Mouse (Mus musculus) gastrocnemius, postnatal 14 days (tissue): Measurements from ENCODE around the gene Zfp777. TPM values are rescaled to one million over a fixed set of nuclear protein-coding genes. Genes with fewer than 3 reads are reported as not detected.
A peak's percentile ranks its signal among the peaks of the same experiment; 100 is the strongest.

Experiments used
- DNase-seq: peaks from one replicate; pipeline ENCODE4 v3.0.0; 2021; ENCODE audit warnings: mixed read lengths
- intact Hi-C: fragments of 180-260 bp; cut with DNase I; formaldehyde crosslinking; loops from one replicate; pipeline ENCODE4 v1.15.1; 2025; ENCODE audit warnings: low total_unique reads
- long read RNA-seq, 2 experiments: library from polyadenylated mRNA; stranded (forward); transcript quantifications; one replicate each; pipeline ENCODE4 v2.0.0; 2021
- total RNA-seq, 2 experiments: library from RNA; stranded (reverse); gene quantifications; 2 replicates each; pipeline ENCODE4 v1.2.3; 2021

Zfp777 gene
- total RNA-seq, result 10 to 100 TPM; 14.3 to 14.5 TPM
- long read RNA-seq, experiment 1, transcript Zfp777-202 (6 exons, 3,111 nt), result major isoform, 13 of 20 reads
- long read RNA-seq, experiment 1, partial matches to known transcripts, result 0 of 20 reads
- long read RNA-seq, experiment 1, other reads (novel, unspliced or antisense), result 6 of 20 reads
- long read RNA-seq, experiment 2, transcript Zfp777-202 (6 exons, 3,111 nt), result major isoform, 9 of 22 reads
- long read RNA-seq, experiment 2, partial matches to known transcripts, result 5 of 22 reads
- long read RNA-seq, experiment 2, other reads (novel, unspliced or antisense), result 5 of 22 reads

GRCm38 (mm10) chr6:48048426-48049272 lies at the start of gene Zfp777:
Gene Zfp777 (minus strand): TSS chr6:48048911.
- peak; percentile 88 for DNase-seq
- intact Hi-C loops, result no loop called here

GRCm38 (mm10) chr6:48086957-48087715 lies 38.4 kb upstream of the Zfp777 start:
- intact Hi-C loops, result no loop called here
- DNase-seq, result no peak

GRCm38 (mm10) chr6:48086471-48086878 lies 37.8 kb upstream of the Zfp777 start, which contains the start of gene Zfp746:
Gene Zfp746 (minus strand): TSS chr6:48086593.
- intact Hi-C loops, result no loop called here
- peak; percentile 93 for DNase-seq

GRCm38 (mm10) chr6:48085521-48086404 lies 37.1 kb upstream of the Zfp777 start:
- intact Hi-C loops, result no loop called here
- peak; percentile 68 for DNase-seq

GRCm38 (mm10) chr6:48083733-48084191 lies 35.1 kb upstream of the Zfp777 start:
- no peak for DNase-seq
- intact Hi-C loops, result no loop called here

GRCm38 (mm10) chr6:48081952-48082351 lies 33.2 kb upstream of the Zfp777 start:
- DNase-seq, result no peak
- intact Hi-C loops, result no loop called here

- no peak for DNase-seq
- intact Hi-C loops, result no loop called here
These were observed 32.3 kb upstream of the Zfp777 start for GRCm38 (mm10) chr6:48081021-48081420.

- DNase-seq, result no peak
- intact Hi-C loops, result no loop called here
These were observed 24.6 kb upstream of the Zfp777 start for GRCm38 (mm10) chr6:48073316-48073715.

GRCm38 (mm10) chr6:48067492-48067891 lies 18.8 kb upstream of the Zfp777 start:
- DNase-seq, result no peak
- intact Hi-C loops, result no loop called here

- no peak for DNase-seq
- intact Hi-C loops, result no loop called here
These were observed 16.9 kb upstream of the Zfp777 start for GRCm38 (mm10) chr6:48065587-48066075.

- DNase-seq, result no peak
- intact Hi-C loops, result no loop called here
These were observed 15.7 kb upstream of the Zfp777 start for GRCm38 (mm10) chr6:48064451-48064850.

- intact Hi-C loops, result no loop called here
- DNase-seq, result no peak
These were observed 15.2 kb upstream of the Zfp777 start for GRCm38 (mm10) chr6:48063940-48064339.

- DNase-seq, result no peak
- intact Hi-C loops, result no loop called here
These were observed 12.2 kb upstream of the Zfp777 start for GRCm38 (mm10) chr6:48060895-48061294.

- no peak for DNase-seq
- intact Hi-C loops, result no loop called here
These were observed 11.7 kb upstream of the Zfp777 start for GRCm38 (mm10) chr6:48060421-48060820.

GRCm38 (mm10) chr6:48052136-48052535 lies 3.4 kb upstream of the Zfp777 start:
- intact Hi-C loops, result no loop called here
- DNase-seq, result no peak

- DNase-seq, result no peak
- intact Hi-C loops, result no loop called here
These were observed 3.0 kb upstream of the Zfp777 start for GRCm38 (mm10) chr6:48051666-48052065.

- DNase-seq, result no peak
- intact Hi-C loops, result no loop called here
These were observed 758 bp upstream of the Zfp777 start for GRCm38 (mm10) chr6:48049273-48050065.
